In the genomic region with DNA sequence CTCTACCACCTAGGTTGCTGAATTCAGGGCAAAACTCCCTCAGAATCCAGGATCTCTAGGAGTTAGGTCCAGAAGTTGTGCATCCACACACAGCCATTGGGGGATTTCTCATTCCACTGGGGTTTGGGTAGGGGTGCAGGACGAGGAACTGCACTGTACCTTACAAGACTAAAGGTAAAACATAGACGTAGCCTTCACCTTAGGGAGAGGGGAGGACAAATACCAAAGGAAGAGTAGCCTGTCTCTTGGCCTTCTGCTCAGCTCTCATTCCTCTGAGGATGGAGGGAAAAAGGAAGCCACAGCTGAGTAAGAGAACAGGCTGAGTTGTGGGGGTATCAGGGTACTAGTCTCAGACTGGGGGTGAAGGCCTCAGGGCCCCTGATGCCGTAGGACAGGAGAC, we compare ENCODE assay signal across 15 mouse cellular contexts. TPM values are rescaled to one million over a fixed set of nuclear protein-coding genes. Genes with fewer than 3 reads are reported as not detected.
A peak's percentile ranks its signal among the peaks of the same experiment; 100 is the strongest.
DNase-seq lines count a peak whose midpoint lies in the region; ATAC-seq and TF ChIP-seq lines count a peak whose summit lies in the region.
"Had no signal": no experiment of that assay in that cellular context is flagged by ENCODE, and none has a peak within 500 bp of the region (broad histone marks: within the 10 kb centered on the region; RNA-seq: fewer than 3 reads in every experiment).

A gene (minus strand): TSS at position 101 of the 400 bp plus-strand sequence.

- 68% methylated on average over 3 of the region's 3 CpGs for WGBS in cerebellum, adult 2 months
- WGBS in kidney, postnatal 0 days, result 83% methylated on average over 3 of the region's 3 CpGs
- WGBS in thymus, adult 2 months, result 95% methylated on average over 3 of the region's 3 CpGs
- WGBS in forebrain, embryonic 12.5 days, result 92% methylated on average over 3 of the region's 3 CpGs
- WGBS in kidney, embryonic 16.5 days, result 92% methylated on average over 3 of the region's 3 CpGs

- H3K27ac ChIP-seq in cerebellum, adult 2 months (ENCODE audit: insufficient read depth, low read length), result peak within 1 kb of the TSS; percentile 66
- no peak within 1 kb of the TSS for H3K27ac ChIP-seq in kidney, postnatal 0 days
- peak within 1 kb of the TSS; percentile 4; the same call in 1 of the 2 replicates for H3K27ac ChIP-seq in thymus, adult 2 months (ENCODE audit: control insufficient read depth, insufficient read depth, low read length)
- H3K27ac ChIP-seq in forebrain, embryonic 12.5 days, result no peak within 1 kb of the TSS
- H3K27ac ChIP-seq in kidney, embryonic 16.5 days (ENCODE audit: low read length), result no peak within 1 kb of the TSS
- H3K27ac ChIP-seq: embryonic facial prominence, embryonic 13.5 days; midbrain, embryonic 15.5 days had no signal

- H3K9me3 ChIP-seq in kidney, postnatal 0 days (replicated peaks; ENCODE audit: low read length), result no peaks in the 10 kb centered on the region
- H3K9me3 ChIP-seq in forebrain, embryonic 12.5 days, result no peaks in the 10 kb centered on the region
- no peaks in the 10 kb centered on the region for H3K9me3 ChIP-seq in kidney, embryonic 16.5 days (ENCODE audit: low read length)
- H3K9me3 ChIP-seq: embryonic facial prominence, embryonic 13.5 days; midbrain, embryonic 15.5 days had no signal

- DNase-seq in cerebellum, adult 2 months, result no peak
- DNase-seq in cerebellum, adult 11-12 months, result no peak
- no peak for DNase-seq in kidney, postnatal 0 days (ENCODE audit: low spot score)
- no peak for DNase-seq in kidney, adult 8-10 months
- DNase-seq in thymus, adult 2 months, result no peak
- DNase-seq in thymus, postnatal 14 days, result no peak
- DNase-seq: cerebellum, adult 9-10 months; lung, embryonic 14.5 days; spleen, adult 18-20 months; thymus, postnatal 36 days had no signal

- 0 out of 2 replicates have a peak within 1 kb of the TSS, but pooled peaks have one; percentile 27 for H3K4me2 ChIP-seq in kidney, postnatal 0 days (ENCODE audit: low read length)
- H3K4me2 ChIP-seq in forebrain, embryonic 12.5 days, result no peak within 1 kb of the TSS
- no peak within 1 kb of the TSS for H3K4me2 ChIP-seq in kidney, embryonic 16.5 days (replicated peaks; ENCODE audit: low read depth, low read length)
- H3K4me2 ChIP-seq: embryonic facial prominence, embryonic 13.5 days; heart, embryonic 11.5 days; lung, embryonic 14.5 days; midbrain, embryonic 15.5 days had no signal

- peaks cover 16% of the 10 kb centered on the region for H3K4me1 ChIP-seq in cerebellum, adult 2 months (ENCODE audit: control insufficient read depth, insufficient read depth, low read length)
- H3K4me1 ChIP-seq in kidney, postnatal 0 days (replicated peaks; ENCODE audit: insufficient read depth, low read length), result no peaks in the 10 kb centered on the region
- H3K4me1 ChIP-seq in thymus, adult 2 months (replicated peaks; ENCODE audit: control insufficient read depth, insufficient read depth, low read length), result no peaks in the 10 kb centered on the region
- H3K4me1 ChIP-seq in forebrain, embryonic 12.5 days, result no peaks in the 10 kb centered on the region
- no peaks in the 10 kb centered on the region for H3K4me1 ChIP-seq in kidney, embryonic 16.5 days (ENCODE audit: insufficient read depth, low read length)
- H3K4me1 ChIP-seq: embryonic facial prominence, embryonic 13.5 days; midbrain, embryonic 15.5 days had no signal

- H3K36me3 ChIP-seq in kidney, postnatal 0 days (ENCODE audit: insufficient read depth, low read length), result peaks cover 47% of the 10 kb centered on the region
- H3K36me3 ChIP-seq in thymus, adult 2 months (ENCODE audit: control insufficient read depth, insufficient read depth, low read length), result peaks cover 41% of the 10 kb centered on the region
- H3K36me3 ChIP-seq in forebrain, embryonic 12.5 days (replicated peaks), result peaks cover 94% of the 10 kb centered on the region
- peaks cover 67% of the 10 kb centered on the region for H3K36me3 ChIP-seq in kidney, embryonic 16.5 days (ENCODE audit: insufficient read depth, low read length)

- ATAC-seq in kidney, postnatal 0 days (replicated peaks; ENCODE audit: low FRiP score, low read depth), result no peak
- ATAC-seq in forebrain, embryonic 12.5 days (ENCODE audit: low FRiP score), result no peak
- ATAC-seq in kidney, embryonic 16.5 days (ENCODE audit: low FRiP score, low TSS enrichment), result no peak
- ATAC-seq: midbrain, embryonic 15.5 days had no signal

- TF ChIP-seq CTCF in cerebellum, adult 2 months (IDR thresholded peaks at IDR 0.05; ENCODE audit: borderline replicate concordance, insufficient read depth, low read depth, low read length), result no peak
- no peak for TF ChIP-seq CTCF in kidney, postnatal 0 days (IDR thresholded peaks at IDR 0.05; ENCODE audit: low read depth)
- TF ChIP-seq CTCF in thymus, adult 2 months (IDR thresholded peaks at IDR 0.05; ENCODE audit: borderline replicate concordance, control insufficient read depth, extremely low read depth, insufficient read depth, low read length, poor library complexity), result no peak

- no peak within 1 kb of the TSS for H3K9ac ChIP-seq in kidney, postnatal 0 days (ENCODE audit: low read depth, low read length)
- H3K9ac ChIP-seq in forebrain, embryonic 12.5 days, result no peak within 1 kb of the TSS
- no peak within 1 kb of the TSS for H3K9ac ChIP-seq in kidney, embryonic 16.5 days (replicated peaks; ENCODE audit: low read length)
- H3K9ac ChIP-seq: embryonic facial prominence, embryonic 13.5 days; lung, embryonic 14.5 days; midbrain, embryonic 15.5 days had no signal

- no peaks in the 10 kb centered on the region for H3K27me3 ChIP-seq in cerebellum, adult 2 months (ENCODE audit: control insufficient read depth, insufficient read depth, low read length)
- H3K27me3 ChIP-seq in kidney, postnatal 0 days (ENCODE audit: insufficient read depth, low read length), result no peaks in the 10 kb centered on the region
- no peaks in the 10 kb centered on the region for H3K27me3 ChIP-seq in thymus, adult 2 months (ENCODE audit: control insufficient read depth, insufficient read depth, low read length)
- H3K27me3 ChIP-seq in forebrain, embryonic 12.5 days, result no peaks in the 10 kb centered on the region
- no peaks in the 10 kb centered on the region for H3K27me3 ChIP-seq in kidney, embryonic 16.5 days (ENCODE audit: insufficient read depth, low read length)
- H3K27me3 ChIP-seq: embryonic facial prominence, embryonic 13.5 days; midbrain, embryonic 15.5 days had no signal

- H3K4me3 ChIP-seq in cerebellum, adult 2 months (replicated peaks; ENCODE audit: insufficient read depth, low read depth, low read length), result no peak within 1 kb of the TSS
- no peak within 1 kb of the TSS for H3K4me3 ChIP-seq in kidney, postnatal 0 days (replicated peaks; ENCODE audit: low read depth, low read length)
- no peak within 1 kb of the TSS for H3K4me3 ChIP-seq in thymus, adult 2 months (ENCODE audit: control insufficient read depth, insufficient read depth, low read length)
- no peak within 1 kb of the TSS for H3K4me3 ChIP-seq in forebrain, embryonic 12.5 days (replicated peaks)
- H3K4me3 ChIP-seq in kidney, embryonic 16.5 days (ENCODE audit: low read length), result no peak within 1 kb of the TSS
- H3K4me3 ChIP-seq: embryonic facial prominence, embryonic 13.5 days; midbrain, embryonic 15.5 days had no signal

- TF ChIP-seq POLR2A in cerebellum, adult 2 months (IDR thresholded peaks at IDR 0.05; ENCODE audit: borderline replicate concordance, insufficient read depth, low read length), result no peak
- no peak for TF ChIP-seq POLR2A in thymus, adult 2 months (IDR thresholded peaks at IDR 0.05; ENCODE audit: control insufficient read depth, extremely low read depth, insufficient read depth, low read length, poor library complexity)

RNA-seq across cellular contexts. Expression of the gene that starts here (rescaled TPM):
- 13.7 and 14.6 TPM in 2 replicates for polyA plus RNA-seq in cerebellum, adult 2 months (2012; rRNA removed)
- polyA plus RNA-seq in kidney, postnatal 0 days (2015; fragmentation: Nextera tagmentation; extraction: Ambion mirVana), result 2.0 and 2.1 TPM in 2 replicates
- 57.9 and 80.7 TPM in 2 replicates for polyA plus RNA-seq in thymus, adult 2 months (2012; rRNA removed)
- polyA plus RNA-seq in forebrain, embryonic 12.5 days (2016; fragmentation: Nextera tagmentation; extraction: Ambion mirVana), result 4.4 and 4.8 TPM in 2 replicates
- 3.0 and 3.3 TPM in 2 replicates for polyA plus RNA-seq in kidney, embryonic 16.5 days (2015; fragmentation: Nextera tagmentation; extraction: Ambion mirVana)

Comparison
In these comparisons a context has a peak if more than half of its experiments do, and no peak if none do; other contexts are left out.
1. H3K27ac ChIP-seq: peak in cerebellum, adult 2 months (single experiment) and thymus, adult 2 months (single experiment); none in kidney, postnatal 0 days (single experiment), forebrain, embryonic 12.5 days (single experiment) and kidney, embryonic 16.5 days (single experiment).